Mouse (Mus musculus) stomach, postnatal 0 days (tissue): ENCODE measurements around the gene E030018B13Rik. TPM values are rescaled to one million over a fixed set of nuclear protein-coding genes. Genes with fewer than 3 reads are reported as not detected.

Source experiments
- ATAC-seq: fragments of 200-750 bp; cut with Nextera tagmentation; 2 replicates; pipeline ENCODE4 v1.8.0; 2017; ENCODE audit not compliant: low FRiP score, low TSS enrichment
- DNase-seq: peaks from one replicate; pipeline ENCODE4 v3.0.0-alpha.2; 2016; ENCODE audit warnings: low spot score
- H3K27ac ChIP-seq: fragments of 300-500 bp; sonication (generic); replicated peaks from 2 replicates; pipeline ENCODE4 v1.5.1; 2014; ENCODE audit warnings: mild to moderate bottlenecking, control low read depth
- H3K27me3 ChIP-seq: fragments of 300-500 bp; sonication (generic); 2 replicates; pipeline ENCODE4 v1.6.1; 2014; ENCODE audit warnings: low read length; ENCODE audit not compliant: control insufficient read depth, insufficient read depth
- H3K36me3 ChIP-seq: fragments of 300-500 bp; sonication (generic); 2 replicates; pipeline ENCODE4 v1.6.1; 2014; ENCODE audit warnings: low read length, mixed read lengths; ENCODE audit not compliant: control insufficient read depth, insufficient read depth
- H3K4me1 ChIP-seq: fragments of 300-500 bp; sonication (generic); replicated peaks from 2 replicates; pipeline ENCODE4 v1.6.1; 2014; ENCODE audit warnings: antibody characterized with exemption; ENCODE audit not compliant: control insufficient read depth, insufficient read depth
- H3K4me2 ChIP-seq: fragments of 300-500 bp; sonication (generic); replicated peaks from 2 replicates; pipeline ENCODE4 v1.6.1; 2014; ENCODE audit warnings: low read depth, mild to moderate bottlenecking, control low read depth, moderate library complexity
- H3K4me3 ChIP-seq: fragments of 300-500 bp; sonication (generic); 2 replicates; pipeline ENCODE4 v1.5.1; 2014; ENCODE audit warnings: low read depth, low read length, control low read depth
- H3K9ac ChIP-seq: fragments of 300-500 bp; sonication (generic); 2 replicates; pipeline ENCODE4 v1.6.1; 2014; ENCODE audit warnings: mild to moderate bottlenecking, low read length, control low read depth, mixed read lengths
- H3K9me3 ChIP-seq: fragments of 300-500 bp; sonication (generic); 2 replicates; pipeline ENCODE4 v1.6.1; 2016; ENCODE audit warnings: low read length; ENCODE audit not compliant: control insufficient read depth
- CTCF ChIP-seq: IDR thresholded peaks from 2 replicates; pipeline ENCODE4 v1.5.1; 2016; ENCODE audit warnings: antibody characterized with exemption, low read depth, mild to moderate bottlenecking, moderate library complexity
- EP300 ChIP-seq: optimal IDR thresholded peaks from 2 replicates; pipeline ENCODE3; 2016; ENCODE audit warnings: antibody characterized with exemption
- WGBS: fragments of 180-500 bp; shearing (Covaris S2); extraction: QIAGEN DNeasy Blood & Tissue Kit; methylation state at CpG from one replicate; pipeline ENCODE4 v1.1.7; 2014; 5-methylcytosine and 5-hydroxymethylcytosine counted together
- polyA plus RNA-seq: library from polyadenylated mRNA; unstranded; fragments of >200 nt; fragmentation: Nextera tagmentation; extraction: Ambion mirVana; gene quantifications from 2 replicates; pipeline ENCODE4 v1.2.1, GENCODE M21; 2015

The E030018B13Rik gene
- not detected in 2 replicates for polyA plus RNA-seq

GRCm38 (mm10) chr7:63916268-63916907 is at the start of gene E030018B13Rik:
Gene E030018B13Rik, plus strand, starts transcription at chr7:63916857.
- Histone ChIP-seq H3K4me1 (peaks cover 20% of the 10 kb centered on the region), H3K27ac (no peak within 1 kb of the TSS), H3K36me3 (no peaks in the 10 kb centered on the region), H3K27me3 (no peaks in the 10 kb centered on the region), H3K9me3 (no peaks in the 10 kb centered on the region), H3K4me2 (no peak within 1 kb of the TSS), H3K9ac (no peak within 1 kb of the TSS), H3K4me3 (no peak within 1 kb of the TSS)
- WGBS: 92% methylated on average over 6 of the region's 6 CpGs
- TF ChIP-seq EP300: no peak
- TF ChIP-seq CTCF: no peak
- DNase-seq (no peak), ATAC-seq (no peak)

- Histone ChIP-seq H3K9ac (no peak overlapping the region), H3K9me3 (no peaks in the 10 kb centered on the region), H3K4me1 (no peaks in the 10 kb centered on the region), H3K4me2 (no peak overlapping the region), H3K4me3 (no peak overlapping the region), H3K27me3 (no peaks in the 10 kb centered on the region), H3K36me3 (no peaks in the 10 kb centered on the region), H3K27ac (no peak overlapping the region)
- no peak for ATAC-seq
- DNase-seq: no peak
- TF ChIP-seq EP300: no peak
- TF ChIP-seq CTCF: no peak
- WGBS: 41% methylated on average over 6 of the region's 6 CpGs
These were observed 48.2 kb upstream of the E030018B13Rik start for GRCm38 (mm10) chr7:63868356-63868918.

DNA sequence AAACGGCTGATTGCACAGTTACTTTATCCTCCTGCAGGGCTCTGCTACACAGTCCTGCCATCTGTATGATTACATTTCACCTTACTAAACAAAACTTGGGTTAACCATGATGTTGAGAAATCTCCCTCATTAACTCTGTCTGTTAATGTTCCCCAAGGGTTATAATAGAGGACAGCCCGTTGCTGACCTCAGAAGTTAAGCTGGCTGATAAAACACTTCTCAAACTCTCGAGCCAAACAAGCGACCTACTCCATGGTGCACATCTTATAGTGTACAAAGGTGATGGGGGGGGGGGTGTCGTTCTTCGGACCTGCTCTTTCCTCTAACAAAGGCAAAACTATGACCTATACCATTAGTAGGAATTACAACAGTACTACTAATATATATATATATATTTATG is 45.0 kb upstream of the E030018B13Rik start:
- Histone ChIP-seq H3K36me3 (no peaks in the 10 kb centered on the region), H3K27ac (no peak overlapping the region), H3K4me3 (no peak overlapping the region), H3K4me2 (no peak overlapping the region), H3K9me3 (no peaks in the 10 kb centered on the region), H3K9ac (no peak overlapping the region), H3K4me1 (peaks cover 2% of the 10 kb centered on the region; the same call in 1 of the 2 replicates), H3K27me3 (no peaks in the 10 kb centered on the region)
- ATAC-seq (no peak), DNase-seq (no peak)
- TF ChIP-seq EP300: no peak
- WGBS: 69% methylated on average over 6 of the region's 6 CpGs

DNA sequence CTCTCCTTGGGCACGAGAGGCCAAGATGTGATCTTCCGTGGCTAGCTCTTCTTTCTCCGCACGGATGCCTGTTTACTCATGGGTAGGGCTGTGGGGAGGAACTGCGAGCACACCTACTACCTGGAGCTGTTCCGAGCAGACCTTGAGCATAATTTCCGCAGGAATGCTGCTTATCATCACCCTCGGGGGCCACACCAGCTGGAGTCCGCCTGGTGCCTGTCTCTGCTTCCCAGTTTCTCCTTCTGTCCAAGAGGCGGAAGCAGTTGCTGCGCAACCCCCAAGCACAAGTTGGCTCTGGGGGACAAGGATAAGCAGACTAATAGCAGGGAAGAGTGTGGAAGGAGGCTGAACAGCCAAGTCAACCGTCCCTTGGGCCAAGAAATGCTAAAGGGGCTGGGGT is 42.8 kb upstream of the E030018B13Rik start:
- peak; percentile 49; the same call in 1 of the 2 replicates for ATAC-seq
- H3K4me1 ChIP-seq: peaks cover 2% of the 10 kb centered on the region; the same call in 1 of the 2 replicates
- TF ChIP-seq CTCF (no peak), EP300 (no peak)
- no peaks in the 10 kb centered on the region for H3K36me3 ChIP-seq
- no peaks in the 10 kb centered on the region for H3K9me3 ChIP-seq
- no peak overlapping the region for H3K4me3 ChIP-seq
- H3K4me2 ChIP-seq: no peak overlapping the region
- no peaks in the 10 kb centered on the region for H3K27me3 ChIP-seq
- peak; percentile 55 for DNase-seq
- no peak overlapping the region for H3K9ac ChIP-seq
- no peak overlapping the region for H3K27ac ChIP-seq
- WGBS: 45% methylated on average over 12 of the region's 12 CpGs

DNA sequence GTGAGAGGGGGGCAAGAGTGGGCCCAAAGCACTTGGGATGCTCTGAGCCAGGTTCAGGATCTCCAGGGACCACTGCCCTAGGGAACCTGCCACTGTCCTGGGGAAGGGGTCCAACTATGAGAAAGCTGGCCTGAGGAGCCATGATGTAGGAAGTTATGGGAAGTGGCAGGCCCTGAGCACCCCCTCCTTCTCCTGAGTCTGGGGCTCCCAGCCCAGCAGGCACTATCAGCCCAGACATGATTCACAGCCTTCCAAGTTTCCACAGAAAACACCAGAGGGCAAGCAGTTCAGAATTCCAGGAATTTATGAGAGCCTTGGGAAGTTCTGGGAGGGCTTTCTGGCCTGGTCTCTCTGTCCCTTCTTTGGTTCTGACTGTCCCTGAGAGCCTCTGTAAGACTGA is 41.0 kb upstream of the E030018B13Rik start:
- no peak overlapping the region for H3K4me2 ChIP-seq
- no peak for ATAC-seq
- H3K27me3 ChIP-seq: no peaks in the 10 kb centered on the region
- no peaks in the 10 kb centered on the region for H3K9me3 ChIP-seq
- no peak for DNase-seq
- no peak for TF ChIP-seq CTCF
- no peak overlapping the region for H3K9ac ChIP-seq
- H3K4me1 ChIP-seq: peaks cover 2% of the 10 kb centered on the region; the same call in 1 of the 2 replicates
- no peak overlapping the region for H3K27ac ChIP-seq
- H3K36me3 ChIP-seq: no peaks in the 10 kb centered on the region
- no peak overlapping the region for H3K4me3 ChIP-seq

DNA sequence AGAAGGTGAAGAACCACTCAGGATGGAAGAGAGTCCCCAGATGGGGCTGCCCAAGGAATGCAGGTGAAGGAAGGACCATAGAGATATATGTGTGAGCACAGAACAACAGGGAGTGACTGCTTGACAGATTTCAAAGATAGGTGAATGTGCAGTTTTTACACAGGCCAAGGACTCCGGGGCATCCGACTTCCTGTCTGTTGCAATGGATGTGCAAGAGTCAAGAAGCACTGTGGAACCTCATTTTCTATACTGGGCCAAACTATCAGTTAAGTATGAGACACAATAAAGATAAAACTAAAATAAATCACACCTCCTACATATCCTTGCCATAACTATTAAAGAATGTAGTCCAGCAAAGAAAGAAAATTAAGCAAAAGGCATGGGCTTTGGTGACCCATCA is 40.0 kb upstream of the E030018B13Rik start:
- H3K4me3 ChIP-seq: no peak overlapping the region
- ATAC-seq (no peak), DNase-seq (no peak)
- 78% methylated on average over 2 of the region's 2 CpGs for WGBS
- H3K27ac ChIP-seq: no peak overlapping the region
- no peak overlapping the region for H3K4me2 ChIP-seq
- H3K4me1 ChIP-seq: peaks cover 2% of the 10 kb centered on the region; the same call in 1 of the 2 replicates
- TF ChIP-seq CTCF: no peak
- no peak for TF ChIP-seq EP300
- no peaks in the 10 kb centered on the region for H3K36me3 ChIP-seq
- no peaks in the 10 kb centered on the region for H3K9me3 ChIP-seq
- no peaks in the 10 kb centered on the region for H3K27me3 ChIP-seq
- no peak overlapping the region for H3K9ac ChIP-seq
